Mouse (Mus musculus) spleen, postnatal 14 days (tissue): ENCODE results near the gene Tcf12.

Source experiments
- DNase-seq, 2 experiments: peaks; one replicate each; pipeline ENCODE4 v3.0.0; 2021 to 2022; ENCODE audit warnings: low spot score in 2 of 2

The Tcf12 gene

GRCm38 (mm10) chr9:72111622-72112550 is at the start of gene Tcf12:
Tcf12 (minus strand) TSS chr9:72111871.
- DNase-seq, result peak; percentile 65 to 77

- no peak for DNase-seq
These were observed 46.7 kb upstream of the Tcf12 start for GRCm38 (mm10) chr9:72158392-72158791.

GRCm38 (mm10) chr9:72157091-72157490 is 45.4 kb upstream of the Tcf12 start:
- no peak for DNase-seq

- DNase-seq, result no peak
These were observed 43.8 kb upstream of the Tcf12 start for GRCm38 (mm10) chr9:72155250-72156138.

- DNase-seq, result no peak
These were observed 32.5 kb upstream of the Tcf12 start for GRCm38 (mm10) chr9:72144148-72144547.

GRCm38 (mm10) chr9:72137899-72138298 is 26.2 kb upstream of the Tcf12 start:
- DNase-seq, result no peak

GRCm38 (mm10) chr9:72133772-72134245 is 22.1 kb upstream of the Tcf12 start:
- DNase-seq, result no peak

- peak; percentile 65 to 74 for DNase-seq
These were observed 21.6 kb upstream of the Tcf12 start for GRCm38 (mm10) chr9:72133089-72133771.

- DNase-seq, result no peak
These were observed 21.0 kb upstream of the Tcf12 start for GRCm38 (mm10) chr9:72132728-72133088.

GRCm38 (mm10) chr9:72129884-72130283 is 18.2 kb upstream of the Tcf12 start:
- DNase-seq, result no peak

GRCm38 (mm10) chr9:72125442-72125841 is 13.8 kb upstream of the Tcf12 start:
- no peak for DNase-seq

- no peak for DNase-seq
These were observed 6.8 kb upstream of the Tcf12 start for GRCm38 (mm10) chr9:72118490-72118889.

GRCm38 (mm10) chr9:72111004-72111621 is 558 bp downstream of the Tcf12 start:
- peak; percentile 30 to 33 for DNase-seq

GRCm38 (mm10) chr9:72110627-72111003 is 1.1 kb downstream of the Tcf12 start:
- DNase-seq, result peak in 1 of 2 experiments; percentile 10

- DNase-seq, result no peak
These were observed 8.2 kb downstream of the Tcf12 start for GRCm38 (mm10) chr9:72103471-72103870.

- no peak for DNase-seq
These were observed 11.6 kb downstream of the Tcf12 start for GRCm38 (mm10) chr9:72099945-72100685.

GRCm38 (mm10) chr9:72098056-72098455 is 13.6 kb downstream of the Tcf12 start:
- no peak for DNase-seq

- no peak for DNase-seq
These were observed 14.6 kb downstream of the Tcf12 start for GRCm38 (mm10) chr9:72097083-72097482.

- no peak for DNase-seq
These were observed 17.0 kb downstream of the Tcf12 start for GRCm38 (mm10) chr9:72094675-72095074.

GRCm38 (mm10) chr9:72092191-72092590 is 19.5 kb downstream of the Tcf12 start:
- DNase-seq, result no peak
